Mouse (Mus musculus) MEL (cell line): ENCODE data around the gene Retnlg. TPM values are rescaled to one million over a fixed set of nuclear protein-coding genes. Genes with fewer than 3 reads are reported as not detected.

Source experiments
- DNase-seq: peaks from one replicate; pipeline ENCODE4 v3.0.0; 2011; ENCODE audit warnings: low read depth, low spot score
- H3K27ac ChIP-seq: 2 replicates; pipeline ENCODE4 v1.5.1; 2012; ENCODE audit warnings: low read depth, mild to moderate bottlenecking, control low read depth, low read length, moderate library complexity; ENCODE audit not compliant: control insufficient read depth
- H3K27me3 ChIP-seq, 2 experiments: fragments of 150-350 bp in 1 of 2; sonication (generic) in 1 of 2; 2 replicates each; pipeline ENCODE4 v1.6.1; 2012; ENCODE audit warnings: low read length in 2 of 2, mild to moderate bottlenecking in 2 of 2, improper control_type of control experiment in 1 of 2, moderate library complexity in 1 of 2; ENCODE audit not compliant: insufficient read depth in 2 of 2, control insufficient read depth in 1 of 2
- H3K36me3 ChIP-seq, 2 experiments: 2 replicates each; pipeline ENCODE4 v1.6.1; 2012 to 2014; ENCODE audit warnings: low read length in 2 of 2, improper control_type of control experiment in 1 of 2, inconsistent platforms in 1 of 2, mild to moderate bottlenecking in 1 of 2; ENCODE audit not compliant: insufficient read depth in 2 of 2, control insufficient read depth in 1 of 2
- H3K4me1 ChIP-seq, 2 experiments: fragments of 150-350 bp in 1 of 2; sonication (generic) in 1 of 2; 2 replicates each; pipeline ENCODE4 v1.6.1; 2012; ENCODE audit warnings: low read length in 2 of 2, improper control_type of control experiment in 1 of 2, mild to moderate bottlenecking in 1 of 2; ENCODE audit not compliant: insufficient read depth in 2 of 2, control insufficient read depth in 1 of 2
- H3K4me3 ChIP-seq, 2 experiments: fragments of 150-350 bp in 1 of 2; sonication (generic) in 1 of 2; 2 replicates each; pipeline ENCODE4 v1.5.1; 2012; ENCODE audit warnings: low read depth in 2 of 2, low read length in 2 of 2, mild to moderate bottlenecking in 2 of 2, moderate library complexity in 2 of 2, control low read depth in 1 of 2, improper control_type of control experiment in 1 of 2; ENCODE audit not compliant: control insufficient read depth in 1 of 2, insufficient read depth in 1 of 2
- H3K79me2 ChIP-seq: 2 replicates; pipeline ENCODE4 v1.6.1; 2012; ENCODE audit warnings: mild to moderate bottlenecking, low read length, moderate library complexity; ENCODE audit not compliant: control insufficient read depth, poor library complexity, insufficient read depth
- H3K9ac ChIP-seq: 2 replicates; pipeline ENCODE4 v1.6.1; 2012; ENCODE audit warnings: low read depth, mild to moderate bottlenecking, control low read depth, low read length, moderate library complexity; ENCODE audit not compliant: control insufficient read depth, poor library complexity, severe bottlenecking
- H3K9me3 ChIP-seq: fragments of 150-350 bp; sonication (generic); replicated peaks from 2 replicates; pipeline ENCODE4 v1.6.1; 2012; ENCODE audit warnings: mild to moderate bottlenecking, low read length, improper control_type of control experiment, moderate library complexity; ENCODE audit not compliant: insufficient read depth
- BHLHE40 ChIP-seq: IDR thresholded peaks from 2 replicates; pipeline ENCODE4 v1.6.1; 2012; ENCODE audit warnings: low read depth, mild to moderate bottlenecking, inconsistent platforms, low read length, improper control_type of control experiment, borderline replicate concordance
- CHD1 ChIP-seq: IDR thresholded peaks from 2 replicates; pipeline ENCODE4 v1.6.1; 2012; ENCODE audit warnings: low read depth, mild to moderate bottlenecking, inconsistent platforms, low read length, improper control_type of control experiment
- E2F4 ChIP-seq: IDR thresholded peaks from 2 replicates; pipeline ENCODE4 v1.6.1; 2011; ENCODE audit warnings: low read depth, low read length, improper control_type of control experiment, borderline replicate concordance
- ETS1 ChIP-seq: IDR thresholded peaks from 2 replicates; pipeline ENCODE4 v1.6.1; 2012; ENCODE audit warnings: low read depth, mild to moderate bottlenecking, inconsistent platforms, low read length, improper control_type of control experiment, moderate library complexity
- GATA1 ChIP-seq: IDR thresholded peaks from 2 replicates; pipeline ENCODE4 v1.6.1; 2011; ENCODE audit warnings: low read depth, low read length, improper control_type of control experiment
- HCFC1 ChIP-seq: IDR thresholded peaks from 2 replicates; pipeline ENCODE4 v1.6.1; 2012; ENCODE audit warnings: low read depth, mild to moderate bottlenecking, inconsistent platforms, low read length, improper control_type of control experiment, moderate library complexity
- JUND ChIP-seq: IDR thresholded peaks from 2 replicates; pipeline ENCODE4 v1.6.1; 2011; ENCODE audit warnings: low read depth, mild to moderate bottlenecking, improper control_type of control experiment, low read length
- KAT2A ChIP-seq: conservative IDR thresholded peaks from 2 replicates; pipeline ENCODE4 v1.6.1; 2012; ENCODE audit warnings: low read depth, low read length, improper control_type of control experiment, inconsistent platforms
- MAX ChIP-seq: IDR thresholded peaks from 2 replicates; pipeline ENCODE4 v1.6.1; 2011; ENCODE audit warnings: low read length, improper control_type of control experiment
- MAZ ChIP-seq: IDR thresholded peaks from 2 replicates; pipeline ENCODE4 v1.6.1; 2012; ENCODE audit warnings: low read depth, mild to moderate bottlenecking, inconsistent platforms, low read length, improper control_type of control experiment
- MYB ChIP-seq: IDR thresholded peaks from 2 replicates; pipeline ENCODE4 v1.6.1; 2011; ENCODE audit warnings: mild to moderate bottlenecking, low read depth, low read length, improper control_type of control experiment
- MYC ChIP-seq: IDR thresholded peaks from 2 replicates; pipeline ENCODE4 v1.6.1; 2011; ENCODE audit warnings: low read depth, mild to moderate bottlenecking, low read length, improper control_type of control experiment, moderate library complexity
- NELFE ChIP-seq: IDR thresholded peaks from 2 replicates; pipeline ENCODE4 v1.6.1; 2011; ENCODE audit warnings: low read depth, low read length, improper control_type of control experiment
- NRF1 ChIP-seq: IDR thresholded peaks from 2 replicates; pipeline ENCODE4 v1.6.1; 2014; ENCODE audit warnings: low read depth, mild to moderate bottlenecking, inconsistent platforms, low read length, improper control_type of control experiment, moderate library complexity; ENCODE audit not compliant: poor library complexity, insufficient read depth, severe bottlenecking
- POLR2A ChIP-seq, 2 experiments: IDR thresholded peaks; 2 replicates each; pipeline ENCODE4 v1.6.1; 2011 to 2012; ENCODE audit warnings: low read length in 2 of 2, mild to moderate bottlenecking in 2 of 2, control low read depth in 1 of 2, improper control_type of control experiment in 1 of 2, low read depth in 1 of 2, moderate library complexity in 1 of 2; ENCODE audit not compliant: control insufficient read depth in 1 of 2, insufficient read depth in 1 of 2, poor library complexity in 1 of 2
- RCOR1 ChIP-seq: IDR thresholded peaks from 2 replicates; pipeline ENCODE4 v1.6.1; 2012; ENCODE audit warnings: low read depth, mild to moderate bottlenecking, inconsistent platforms, low read length, improper control_type of control experiment
- SIN3A ChIP-seq: IDR thresholded peaks from 2 replicates; pipeline ENCODE4 v1.6.1; 2012; ENCODE audit warnings: low read length, improper control_type of control experiment, inconsistent platforms
- SMC3 ChIP-seq: IDR thresholded peaks from 2 replicates; pipeline ENCODE4 v1.6.1; 2011; ENCODE audit warnings: low read depth, low read length, improper control_type of control experiment
- TBP ChIP-seq: IDR thresholded peaks from 2 replicates; pipeline ENCODE4 v1.8.0; 2011; ENCODE audit warnings: low read depth, low read length, improper control_type of control experiment
- UBTF ChIP-seq: IDR thresholded peaks from 2 replicates; pipeline ENCODE4 v1.6.1; 2012; ENCODE audit warnings: low read depth, mild to moderate bottlenecking, inconsistent platforms, low read length, improper control_type of control experiment, moderate library complexity, borderline replicate concordance; ENCODE audit not compliant: insufficient read depth
- ZKSCAN1 ChIP-seq: IDR thresholded peaks from 2 replicates; pipeline ENCODE4 v1.6.1; 2012; ENCODE audit warnings: low read depth, mild to moderate bottlenecking, inconsistent platforms, low read length, improper control_type of control experiment, moderate library complexity
- ZMIZ1 ChIP-seq: IDR thresholded peaks from 2 replicates; pipeline ENCODE4 v1.6.1; 2012; ENCODE audit warnings: low read depth, mild to moderate bottlenecking, inconsistent platforms, low read length, improper control_type of control experiment, moderate library complexity
- ZNF384 ChIP-seq: IDR thresholded peaks from 2 replicates; pipeline ENCODE4 v1.6.1; 2012; ENCODE audit warnings: low read depth, mild to moderate bottlenecking, inconsistent platforms, low read length, improper control_type of control experiment
- polyA plus RNA-seq, 2 experiments: library from polyadenylated mRNA; stranded (reverse) in 1 of 2; unstranded in 1 of 2; fragments of >175 nt in 1 of 2; fragments of >200 nt in 1 of 2; gene quantifications; 2 replicates each; pipeline versions ENCODE4 v1.2.1 to v1.2.4; 2012; ENCODE audit warnings: low replicate concordance in 2 of 2, low read depth in 1 of 2; ENCODE audit not compliant: insufficient read length in 2 of 2, insufficient read depth in 1 of 2, missing spikeins in 1 of 2
- total RNA-seq: library from RNA; depleted of rRNA; stranded (reverse); fragments of 300-350 nt; gene quantifications from 2 replicates; pipeline ENCODE4 v1.2.3, GENCODE M21; 2012

Gene Retnlg
- total and polyA plus RNA-seq, 3 experiments, result not detected

DNA sequence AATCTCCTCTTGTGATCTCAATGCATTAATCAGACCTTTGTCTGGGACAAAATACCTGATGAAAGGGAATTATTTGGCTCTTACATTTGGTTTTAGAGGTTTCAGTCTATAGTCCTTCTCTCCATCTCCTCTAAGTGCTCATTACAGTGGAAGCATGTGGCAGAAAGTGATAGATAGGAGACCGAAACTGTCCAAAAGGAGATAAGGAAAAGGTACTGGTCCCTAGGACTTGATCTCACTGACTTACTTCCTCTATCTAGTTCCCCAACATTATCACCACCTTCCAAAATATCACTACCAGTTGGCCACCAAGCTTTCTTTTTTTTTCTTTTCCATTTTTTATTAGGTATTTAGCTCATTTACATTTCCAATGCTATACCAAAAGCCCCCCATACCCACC, 38.8 kb downstream of the Retnlg start (continued):
- TF ChIP-seq RCOR1 (peak; percentile 84), POLR2A (IDR thresholded peaks at IDR 0.05; ENCODE audit: control insufficient read depth in 1 of 2, insufficient read depth in 1 of 2, low read depth in 1 of 2, low read length in 2 of 2, poor library complexity in 1 of 2) (no peak), SMC3 (no peak), KAT2A (no peak), NELFE (no peak), UBTF (no peak), ZNF384 (peak; percentile 82), MAX (no peak), GATA1 (peak; percentile 94)

DNA sequence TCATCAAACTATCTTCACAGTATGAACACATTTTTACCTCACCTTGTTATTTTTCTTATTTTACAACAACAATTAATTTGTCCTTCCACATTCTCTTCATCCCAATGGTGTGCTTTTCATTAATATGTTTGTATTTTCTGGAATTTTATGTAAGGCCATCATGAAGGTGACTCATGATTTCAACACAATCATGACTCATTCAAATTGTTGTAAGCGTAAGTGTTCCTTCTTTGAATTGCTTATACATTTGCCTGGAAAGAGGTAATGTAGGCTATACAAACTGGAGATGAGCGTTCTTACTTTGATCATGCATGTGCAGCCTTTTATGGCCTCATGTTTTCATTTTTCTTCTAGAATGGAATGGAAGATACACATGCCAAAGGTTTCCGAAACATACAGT, 40.8 kb downstream of the Retnlg start:
- peaks cover 0 to 32% of the 10 kb centered on the region in 2 experiments; a peak in 2 of 4 replicates for H3K36me3 ChIP-seq
- no peak overlapping the region for H3K27ac ChIP-seq
- no peaks in the 10 kb centered on the region for H3K27me3 ChIP-seq
- TF ChIP-seq NRF1 (no peak), CHD1 (no peak), HCFC1 (no peak), MYC (no peak), MYB (no peak), ZKSCAN1 (no peak), JUND (no peak), MAZ (no peak), SMC3 (no peak), ETS1 (no peak), ZMIZ1 (no peak), E2F4 (no peak), TBP (no peak), BHLHE40 (no peak), SIN3A (no peak)
- no peak overlapping the region for H3K4me3 ChIP-seq
- H3K9me3 ChIP-seq, result no peaks in the 10 kb centered on the region
- H3K4me1 ChIP-seq, result peaks cover 13% of the 10 kb centered on the region in 2 experiments
- DNase-seq, result no peak
- no peaks in the 10 kb centered on the region for H3K79me2 ChIP-seq
- H3K9ac ChIP-seq, result no peak overlapping the region
